ENCODE assay signal across 8 mouse cellular contexts in the genomic region with DNA sequence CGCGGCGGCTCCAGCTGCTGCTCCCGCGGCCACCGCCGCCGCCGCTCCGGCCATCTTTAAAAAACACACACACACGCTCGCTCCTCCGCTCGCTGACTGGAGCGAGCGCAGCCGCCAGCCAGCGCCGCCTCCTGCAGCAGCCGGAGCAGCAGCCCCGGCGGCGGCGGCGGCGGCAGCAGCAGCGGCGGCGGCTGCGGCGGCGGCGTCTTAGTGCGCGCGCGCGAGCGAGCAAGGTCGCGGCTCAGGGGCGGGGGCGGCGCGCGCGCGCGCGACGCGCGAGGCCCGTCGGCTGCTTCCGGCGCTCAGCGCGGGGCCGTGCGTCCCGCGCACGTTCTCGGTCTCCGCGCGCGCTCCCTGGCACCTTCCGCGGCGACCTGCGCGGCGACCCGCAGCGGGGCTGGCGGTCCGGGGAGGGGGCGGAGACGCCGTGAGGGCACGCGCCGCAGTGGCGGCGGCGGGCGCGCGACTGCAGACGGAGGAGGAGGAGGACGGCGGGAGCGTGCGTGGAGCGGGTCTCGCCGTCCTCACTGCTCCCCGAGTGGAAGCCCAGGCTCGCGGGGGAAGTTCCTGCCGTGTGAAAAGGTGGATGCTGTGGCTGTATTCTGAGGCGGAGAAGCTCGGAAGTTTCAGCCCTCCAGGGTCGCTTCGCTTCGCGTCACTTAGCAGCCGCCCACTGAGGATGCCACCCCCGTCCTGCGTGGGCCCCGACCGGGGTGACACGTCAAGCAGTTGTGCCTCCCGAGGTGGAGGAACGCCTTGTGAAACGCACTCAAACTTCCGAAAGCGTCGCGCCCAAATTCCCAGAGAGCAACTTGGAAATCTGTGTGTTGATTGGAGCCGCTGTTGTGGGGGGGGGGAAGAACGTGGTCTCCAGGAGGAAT. TPM values are rescaled to one million over a fixed set of nuclear protein-coding genes. Genes with fewer than 3 reads are reported as not detected.
DNase-seq lines count a peak whose midpoint lies in the region; ATAC-seq and TF ChIP-seq lines count a peak whose summit lies in the region.

A gene (minus strand): TSS at position 209 of the 881 bp plus-strand sequence.

- TF ChIP-seq CTCF in liver, embryonic 14.5 days (IDR thresholded peaks at IDR 0.05; ENCODE audit: low read depth), result peak; percentile 26; the same call in 1 of the 2 replicates

- H3K36me3 ChIP-seq in forebrain, embryonic 11.5 days (ENCODE audit: control insufficient read depth, insufficient read depth, low read length), result no peaks in the 10 kb centered on the region
- no peaks in the 10 kb centered on the region for H3K36me3 ChIP-seq in heart, embryonic 16.5 days (ENCODE audit: control insufficient read depth, insufficient read depth)
- H3K36me3 ChIP-seq in liver, embryonic 14.5 days (replicated peaks; ENCODE audit: control insufficient read depth, insufficient read depth, low read depth), result no peaks in the 10 kb centered on the region
- H3K36me3 ChIP-seq in stomach, embryonic 15.5 days, result no peaks in the 10 kb centered on the region

- no peaks in the 10 kb centered on the region for H3K27me3 ChIP-seq in forebrain, embryonic 11.5 days (ENCODE audit: control insufficient read depth, insufficient read depth, low read length)
- no peaks in the 10 kb centered on the region for H3K27me3 ChIP-seq in heart, embryonic 16.5 days (ENCODE audit: control insufficient read depth, insufficient read depth, low read length)
- H3K27me3 ChIP-seq in liver, embryonic 14.5 days (ENCODE audit: control insufficient read depth, insufficient read depth, low read length), result no peaks in the 10 kb centered on the region; the same call in 1 of the 2 replicates
- H3K27me3 ChIP-seq in stomach, embryonic 15.5 days (replicated peaks), result no peaks in the 10 kb centered on the region

- H3K4me2 ChIP-seq in forebrain, embryonic 11.5 days (ENCODE audit: low read depth, low read length, severe bottlenecking), result peak within 1 kb of the TSS; percentile 76
- peak within 1 kb of the TSS; percentile 88 for H3K4me2 ChIP-seq in heart, embryonic 16.5 days (ENCODE audit: low read depth, low read length)
- H3K4me2 ChIP-seq in liver, embryonic 14.5 days (ENCODE audit: low read depth), result peak within 1 kb of the TSS; percentile 80
- H3K4me2 ChIP-seq in stomach, embryonic 15.5 days, result peak within 1 kb of the TSS; percentile 81

- peak within 1 kb of the TSS; percentile 97 for H3K9ac ChIP-seq in forebrain, embryonic 11.5 days (ENCODE audit: low read length)
- peak within 1 kb of the TSS; percentile 86 for H3K9ac ChIP-seq in heart, embryonic 16.5 days (ENCODE audit: low read length)
- peak within 1 kb of the TSS; percentile 97 for H3K9ac ChIP-seq in liver, embryonic 14.5 days (replicated peaks)
- peak within 1 kb of the TSS; percentile 96 for H3K9ac ChIP-seq in stomach, embryonic 15.5 days

- peak within 1 kb of the TSS; percentile 98 for H3K4me3 ChIP-seq in forebrain, embryonic 11.5 days (ENCODE audit: low read depth, low read length)
- peak within 1 kb of the TSS; percentile 72 for H3K4me3 ChIP-seq in heart, embryonic 16.5 days (ENCODE audit: low read length)
- H3K4me3 ChIP-seq in liver, embryonic 14.5 days (ENCODE audit: insufficient read depth in 1 of 2, low read depth in 2 of 2, low read length in 2 of 2), result peak within 1 kb of the TSS; percentile 98 to 99
- peak within 1 kb of the TSS; percentile 82 for H3K4me3 ChIP-seq in stomach, embryonic 15.5 days (replicated peaks)

- 0 out of 2 replicates have a peak, but pooled peaks cover 2% of the 10 kb centered on the region for H3K4me1 ChIP-seq in forebrain, embryonic 11.5 days (replicated peaks; ENCODE audit: control insufficient read depth, insufficient read depth, low read length)
- peaks cover 6% of the 10 kb centered on the region for H3K4me1 ChIP-seq in heart, embryonic 16.5 days (ENCODE audit: control insufficient read depth, insufficient read depth, low read length)
- H3K4me1 ChIP-seq in liver, embryonic 14.5 days (replicated peaks; ENCODE audit: control insufficient read depth in 2 of 2, insufficient read depth in 2 of 2, low read length in 1 of 2), result peaks cover 11 to 16% of the 10 kb centered on the region in 2 experiments
- H3K4me1 ChIP-seq in stomach, embryonic 15.5 days, result no peaks in the 10 kb centered on the region

- ATAC-seq in forebrain, embryonic 11.5 days (replicated peaks; ENCODE audit: low FRiP score), result peak; percentile 80
- ATAC-seq in heart, embryonic 16.5 days (replicated peaks; ENCODE audit: extremely low read depth, insufficient read depth, low FRiP score), result peak; percentile 83
- peak; percentile 75 for ATAC-seq in liver, embryonic 14.5 days (ENCODE audit: insufficient read depth)
- ATAC-seq in stomach, embryonic 15.5 days (ENCODE audit: insufficient read depth, low FRiP score, low read depth), result peak; percentile 79

- DNase-seq in CD8-positive naive resting alpha-beta T cell, adult 2 months (ENCODE audit: low read depth in 2 of 2, low spot score in 2 of 2), result peak; percentile 75 to 80
- peak; percentile 45 for DNase-seq in c-Kit-positive CD71-negative TER-119-negative erythroid progenitor cells, embryonic 14.5 days (ENCODE audit: low read depth)
- peak; percentile 94 for DNase-seq in forebrain, embryonic 11.5 days (ENCODE audit: low spot score)
- peak; percentile 81 to 95 for DNase-seq in kidney, postnatal 25 days
- peak; percentile 72 to 79 (median 78) for DNase-seq in liver, embryonic 14.5 days (ENCODE audit: low read depth in 3 of 3, low spot score in 3 of 3)
- peak; percentile 85 for DNase-seq in neural tube, embryonic 10.5 days (ENCODE audit: extremely low spot score, low spot score)

- WGBS in forebrain, embryonic 11.5 days, result under 1% methylated on average over 102 of the region's 124 CpGs
- under 1% methylated on average over 116 of the region's 124 CpGs for WGBS in heart, embryonic 16.5 days
- WGBS in liver, embryonic 14.5 days (ENCODE audit: insufficient replicate concordance), result under 1% methylated on average over 96 of the region's 124 CpGs
- WGBS in stomach, embryonic 15.5 days, result under 1% methylated on average over 82 of the region's 124 CpGs

- no peaks in the 10 kb centered on the region for H3K9me3 ChIP-seq in forebrain, embryonic 11.5 days (ENCODE audit: control insufficient read depth, low read length)
- no peaks in the 10 kb centered on the region for H3K9me3 ChIP-seq in heart, embryonic 16.5 days (replicated peaks; ENCODE audit: control insufficient read depth, low read length)
- H3K9me3 ChIP-seq in liver, embryonic 14.5 days (ENCODE audit: control insufficient read depth, low read length), result no peaks in the 10 kb centered on the region
- H3K9me3 ChIP-seq in stomach, embryonic 15.5 days, result no peaks in the 10 kb centered on the region

- H3K27ac ChIP-seq in forebrain, embryonic 11.5 days (ENCODE audit: low read depth, low read length), result peak within 1 kb of the TSS; percentile 96
- H3K27ac ChIP-seq in heart, embryonic 16.5 days (ENCODE audit: low read length), result peak within 1 kb of the TSS; percentile 89
- peak within 1 kb of the TSS; percentile 96 for H3K27ac ChIP-seq in liver, embryonic 14.5 days
- H3K27ac ChIP-seq in stomach, embryonic 15.5 days, result peak within 1 kb of the TSS; percentile 97

- no peak for TF ChIP-seq EP300 in liver, embryonic 14.5 days (IDR thresholded peaks at IDR 0.05; ENCODE audit: low read depth)

RNA-seq across cellular contexts. Expression of the gene that starts here (rescaled TPM):
- polyA plus RNA-seq in forebrain, embryonic 11.5 days (2014; fragmentation: Nextera tagmentation; extraction: Ambion mirVana), result 14.4 and 16.3 TPM in 2 replicates
- 4.3 and 5.1 TPM in 2 replicates for polyA plus RNA-seq in heart, embryonic 16.5 days (2015; fragmentation: Nextera tagmentation; extraction: Ambion mirVana)
- 4.5 and 6.7 TPM in 2 replicates for polyA plus RNA-seq in liver, embryonic 14.5 days (2012; rRNA removed)
- polyA plus RNA-seq in liver, embryonic 14.5 days (2014; fragmentation: Nextera tagmentation; extraction: Ambion mirVana), result 9.1 and 11.1 TPM in 2 replicates
- polyA plus RNA-seq in stomach, embryonic 15.5 days (2015; fragmentation: Nextera tagmentation; extraction: Ambion mirVana), result 5.9 and 6.2 TPM in 2 replicates

Comparison
In these comparisons a context has a peak if more than half of its experiments do, and no peak if none do; other contexts are left out.
1. Peak in every context shown above with its lines: DNase-seq, ATAC-seq, H3K4me3 ChIP-seq and H3K27ac ChIP-seq.